Mouse (Mus musculus): ENCODE data around the gene Prkn. TPM values are rescaled to one million over a fixed set of nuclear protein-coding genes. Genes with fewer than 3 reads are reported as not detected.

The Prkn gene
- polyA plus RNA-seq, 1 experiment, result 21.7 TPM

- H3K4me3 ChIP-seq (ENCODE audit: insufficient read depth, low read length), result no peak overlapping the region
- H3K27ac ChIP-seq (ENCODE audit: insufficient read depth, low read length), result no peak overlapping the region
- TF ChIP-seq POLR2A (IDR thresholded peaks at IDR 0.05; ENCODE audit: extremely low read depth, insufficient read depth, low read length) (no peak), CTCF (IDR thresholded peaks at IDR 0.05; ENCODE audit: extremely low read depth, insufficient read depth, low read length) (no peak)
- peaks cover 2% of the 10 kb centered on the region for H3K4me1 ChIP-seq (ENCODE audit: control insufficient read depth, insufficient read depth, low read length)
These were observed 864.8 kb downstream of the Prkn start for GRCm38 (mm10) chr17:11705005-11705404.

DNA sequence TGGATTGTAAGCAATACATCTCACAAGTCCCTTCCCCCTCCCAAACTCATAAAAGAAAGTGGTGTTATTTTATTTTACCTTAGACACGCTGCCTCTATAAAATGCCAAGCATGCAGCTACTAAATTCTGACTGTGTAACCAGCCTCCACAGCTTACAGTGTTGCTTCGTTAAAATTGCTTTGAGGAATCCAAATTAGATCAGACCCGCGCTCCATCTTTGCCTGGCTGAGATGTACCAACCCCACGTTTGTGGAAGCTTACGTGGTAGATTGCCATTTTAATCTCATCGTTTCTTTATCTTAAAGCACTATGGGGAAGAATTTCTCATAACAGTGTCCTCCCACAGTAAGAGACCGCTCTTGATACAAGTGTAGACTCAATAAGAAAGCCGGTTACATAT, 865.6 kb downstream of the Prkn start:
- no peak overlapping the region for H3K4me3 ChIP-seq (ENCODE audit: insufficient read depth, low read length)
- peaks cover 2% of the 10 kb centered on the region for H3K4me1 ChIP-seq (ENCODE audit: control insufficient read depth, insufficient read depth, low read length)
- H3K27ac ChIP-seq (ENCODE audit: insufficient read depth, low read length), result no peak overlapping the region
- TF ChIP-seq CTCF (IDR thresholded peaks at IDR 0.05; ENCODE audit: extremely low read depth, insufficient read depth, low read length) (no peak), POLR2A (IDR thresholded peaks at IDR 0.05; ENCODE audit: extremely low read depth, insufficient read depth, low read length) (no peak)

DNA sequence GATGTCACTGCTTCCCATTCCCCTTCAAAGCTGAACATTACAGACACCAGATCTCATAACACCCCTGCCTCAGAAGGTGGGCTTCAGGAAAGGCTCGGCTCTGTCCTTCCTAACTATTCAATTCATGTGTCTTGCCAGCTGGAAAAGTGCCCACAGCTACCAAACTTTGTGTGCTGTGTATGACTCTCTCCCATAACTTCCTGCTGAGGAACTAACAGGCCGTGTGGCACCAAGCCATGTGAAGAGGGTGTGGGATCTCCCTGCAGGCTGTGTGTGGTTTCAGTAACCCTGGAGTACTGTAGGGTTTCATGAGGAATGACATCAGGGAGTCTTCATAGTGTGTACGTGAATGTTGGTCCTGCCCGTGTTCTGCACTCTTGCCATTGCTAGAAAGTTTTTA, 871.9 kb downstream of the Prkn start:
- H3K4me3 ChIP-seq (ENCODE audit: insufficient read depth, low read length), result no peak overlapping the region
- TF ChIP-seq POLR2A (IDR thresholded peaks at IDR 0.05; ENCODE audit: extremely low read depth, insufficient read depth, low read length), result no peak
- no peak for TF ChIP-seq CTCF (IDR thresholded peaks at IDR 0.05; ENCODE audit: extremely low read depth, insufficient read depth, low read length)
- no peaks in the 10 kb centered on the region for H3K4me1 ChIP-seq (ENCODE audit: control insufficient read depth, insufficient read depth, low read length)
- H3K27ac ChIP-seq (ENCODE audit: insufficient read depth, low read length), result no peak overlapping the region

DNA sequence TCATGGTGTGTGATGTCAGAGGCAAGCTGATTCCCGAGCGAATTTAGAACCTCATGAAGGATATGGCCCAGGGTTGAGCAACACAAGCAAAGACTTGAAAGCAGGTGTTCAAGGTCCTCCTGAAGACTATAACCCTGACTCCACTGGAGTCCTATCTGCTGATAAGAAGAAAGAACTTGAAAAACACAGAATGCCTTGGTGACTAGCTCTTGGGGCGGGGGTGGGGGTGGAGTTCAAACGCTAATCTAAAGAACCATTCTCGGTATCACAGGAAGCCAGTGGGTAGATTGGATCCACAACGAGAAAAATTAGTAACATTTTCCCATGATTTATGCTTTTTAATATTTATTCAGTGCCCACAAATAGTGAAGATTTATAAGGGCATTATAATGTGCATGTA, 879.6 kb downstream of the Prkn start:
- no peak for TF ChIP-seq CTCF (IDR thresholded peaks at IDR 0.05; ENCODE audit: extremely low read depth, insufficient read depth, low read length)
- no peak for TF ChIP-seq POLR2A (IDR thresholded peaks at IDR 0.05; ENCODE audit: extremely low read depth, insufficient read depth, low read length)
- 0 out of 2 replicates have a peak, but pooled peaks cover 1% of the 10 kb centered on the region for H3K4me1 ChIP-seq (ENCODE audit: control insufficient read depth, insufficient read depth, low read length)
- no peak overlapping the region for H3K27ac ChIP-seq (ENCODE audit: insufficient read depth, low read length)
- no peak overlapping the region for H3K4me3 ChIP-seq (ENCODE audit: insufficient read depth, low read length)

- no peak for TF ChIP-seq CTCF (IDR thresholded peaks at IDR 0.05; ENCODE audit: extremely low read depth, insufficient read depth, low read length)
- no peak for TF ChIP-seq POLR2A (IDR thresholded peaks at IDR 0.05; ENCODE audit: extremely low read depth, insufficient read depth, low read length)
- Histone ChIP-seq H3K27ac (ENCODE audit: insufficient read depth, low read length) (no peak overlapping the region), H3K4me1 (ENCODE audit: control insufficient read depth, insufficient read depth, low read length) (0 out of 2 replicates have a peak, but pooled peaks cover 1% of the 10 kb centered on the region), H3K4me3 (ENCODE audit: insufficient read depth, low read length) (no peak overlapping the region)
These were observed 881.7 kb downstream of the Prkn start for GRCm38 (mm10) chr17:11721906-11722305.

GRCm38 (mm10) chr17:11722478-11722877, 882.3 kb downstream of the Prkn start:
- H3K27ac ChIP-seq (ENCODE audit: insufficient read depth, low read length), result no peak overlapping the region
- no peak for TF ChIP-seq POLR2A (IDR thresholded peaks at IDR 0.05; ENCODE audit: extremely low read depth, insufficient read depth, low read length)
- TF ChIP-seq CTCF (IDR thresholded peaks at IDR 0.05; ENCODE audit: extremely low read depth, insufficient read depth, low read length), result no peak
- H3K4me3 ChIP-seq (ENCODE audit: insufficient read depth, low read length), result no peak overlapping the region
- 0 out of 2 replicates have a peak, but pooled peaks cover 1% of the 10 kb centered on the region for H3K4me1 ChIP-seq (ENCODE audit: control insufficient read depth, insufficient read depth, low read length)

GRCm38 (mm10) chr17:11724135-11724534, 884.0 kb downstream of the Prkn start:
- TF ChIP-seq CTCF (IDR thresholded peaks at IDR 0.05; ENCODE audit: extremely low read depth, insufficient read depth, low read length), result no peak
- no peak for TF ChIP-seq POLR2A (IDR thresholded peaks at IDR 0.05; ENCODE audit: extremely low read depth, insufficient read depth, low read length)
- no peak overlapping the region for H3K4me3 ChIP-seq (ENCODE audit: insufficient read depth, low read length)
- no peak overlapping the region for H3K27ac ChIP-seq (ENCODE audit: insufficient read depth, low read length)
- 0 out of 2 replicates have a peak, but pooled peaks cover 1% of the 10 kb centered on the region for H3K4me1 ChIP-seq (ENCODE audit: control insufficient read depth, insufficient read depth, low read length)

GRCm38 (mm10) chr17:11727101-11727500, 886.9 kb downstream of the Prkn start:
- Histone ChIP-seq H3K4me3 (ENCODE audit: insufficient read depth, low read length) (no peak overlapping the region), H3K4me1 (ENCODE audit: control insufficient read depth, insufficient read depth, low read length) (0 out of 2 replicates have a peak, but pooled peaks cover 1% of the 10 kb centered on the region), H3K27ac (ENCODE audit: insufficient read depth, low read length) (no peak overlapping the region)
- TF ChIP-seq CTCF (IDR thresholded peaks at IDR 0.05; ENCODE audit: extremely low read depth, insufficient read depth, low read length), result no peak
- TF ChIP-seq POLR2A (IDR thresholded peaks at IDR 0.05; ENCODE audit: extremely low read depth, insufficient read depth, low read length), result no peak

- TF ChIP-seq CTCF (IDR thresholded peaks at IDR 0.05; ENCODE audit: extremely low read depth, insufficient read depth, low read length) (no peak), POLR2A (IDR thresholded peaks at IDR 0.05; ENCODE audit: extremely low read depth, insufficient read depth, low read length) (no peak)
- H3K4me1 ChIP-seq (ENCODE audit: control insufficient read depth, insufficient read depth, low read length), result no peaks in the 10 kb centered on the region
- H3K4me3 ChIP-seq (ENCODE audit: insufficient read depth, low read length), result no peak overlapping the region
- H3K27ac ChIP-seq (ENCODE audit: insufficient read depth, low read length), result no peak overlapping the region
These were observed 888.1 kb downstream of the Prkn start for GRCm38 (mm10) chr17:11728294-11728693.

- no peak overlapping the region for H3K27ac ChIP-seq (ENCODE audit: insufficient read depth, low read length)
- no peak for TF ChIP-seq POLR2A (IDR thresholded peaks at IDR 0.05; ENCODE audit: extremely low read depth, insufficient read depth, low read length)
- TF ChIP-seq CTCF (IDR thresholded peaks at IDR 0.05; ENCODE audit: extremely low read depth, insufficient read depth, low read length), result no peak
- H3K4me1 ChIP-seq (ENCODE audit: control insufficient read depth, insufficient read depth, low read length), result no peaks in the 10 kb centered on the region
- H3K4me3 ChIP-seq (ENCODE audit: insufficient read depth, low read length), result no peak overlapping the region
These were observed 890.7 kb downstream of the Prkn start for GRCm38 (mm10) chr17:11730656-11731594.
